Mouse (Mus musculus) heart, postnatal 0 days (tissue): ENCODE measurements around the gene Nacad. TPM values are rescaled to one million over a fixed set of nuclear protein-coding genes. Genes with fewer than 3 reads are reported as not detected.

Source experiments
- ATAC-seq: fragments of 200-750 bp; cut with Nextera tagmentation; 2 replicates; pipeline ENCODE4 v1.8.0; 2017; ENCODE audit warnings: low read depth, moderate number of reproducible peaks, moderate library complexity; ENCODE audit not compliant: insufficient read depth
- DNase-seq: peaks from one replicate; pipeline ENCODE4 v3.0.0-alpha.2; 2016; ENCODE audit warnings: low spot score
- H3K27ac ChIP-seq: fragments of 300-500 bp; sonication (generic); 2 replicates; pipeline ENCODE4 v1.5.1; 2014; ENCODE audit warnings: low read depth, mild to moderate bottlenecking
- H3K27me3 ChIP-seq: fragments of 300-500 bp; sonication (generic); 2 replicates; pipeline ENCODE4 v1.6.1; 2014; ENCODE audit warnings: low read length, mixed read lengths; ENCODE audit not compliant: control insufficient read depth, insufficient read depth
- H3K36me3 ChIP-seq: fragments of 300-500 bp; sonication (generic); replicated peaks from 2 replicates; pipeline ENCODE4 v1.6.1; 2014; ENCODE audit warnings: low read length, mixed read lengths; ENCODE audit not compliant: control insufficient read depth, insufficient read depth
- H3K4me1 ChIP-seq: fragments of 300-500 bp; sonication (generic); 2 replicates; pipeline ENCODE4 v1.6.1; 2014; ENCODE audit warnings: antibody characterized with exemption; ENCODE audit not compliant: control insufficient read depth, insufficient read depth
- H3K4me2 ChIP-seq: fragments of 300-500 bp; sonication (generic); 2 replicates; pipeline ENCODE4 v1.6.1; 2014; ENCODE audit warnings: low read depth, mild to moderate bottlenecking, low read length, moderate library complexity
- H3K4me3 ChIP-seq: fragments of 300-500 bp; sonication (generic); 2 replicates; pipeline ENCODE4 v1.5.1; 2014; ENCODE audit warnings: low read depth, low read length
- H3K9ac ChIP-seq: fragments of 300-500 bp; sonication (generic); replicated peaks from 2 replicates; pipeline ENCODE4 v1.6.1; 2014; ENCODE audit warnings: low read depth, low read length, mixed read lengths
- H3K9me3 ChIP-seq: fragments of 300-500 bp; sonication (generic); replicated peaks from 2 replicates; pipeline ENCODE4 v1.6.1; 2016; ENCODE audit warnings: low read length; ENCODE audit not compliant: control insufficient read depth
- CTCF ChIP-seq: IDR thresholded peaks from 2 replicates; pipeline ENCODE4 v1.5.1; 2016; ENCODE audit warnings: antibody characterized with exemption, control low read depth, low read depth
- EP300 ChIP-seq: IDR thresholded peaks from 2 replicates; pipeline ENCODE4 v1.6.1; 2016; ENCODE audit warnings: antibody characterized with exemption, low read depth
- WGBS: fragments of 180-500 bp; shearing (Covaris S2); extraction: QIAGEN DNeasy Blood & Tissue Kit; methylation state at CpG from one replicate; pipeline ENCODE4 v1.1.7; 2014; 5-methylcytosine and 5-hydroxymethylcytosine counted together
- polyA plus RNA-seq: library from polyadenylated mRNA; unstranded; fragments of >200 nt; fragmentation: Nextera tagmentation; extraction: Ambion mirVana; gene quantifications from 2 replicates; pipeline ENCODE4 v1.2.1, GENCODE M21; 2015
- total RNA-seq: library from RNA; depleted of rRNA; stranded (reverse); fragments of >200 nt; gene quantifications from 2 replicates; pipeline ENCODE4 v1.2.3, GENCODE M21; 2014; ENCODE audit warnings: low replicate concordance

Gene Nacad
- total and polyA plus RNA-seq, 2 experiments from 2014 or later: 0.95 to 1.2 TPM

DNA sequence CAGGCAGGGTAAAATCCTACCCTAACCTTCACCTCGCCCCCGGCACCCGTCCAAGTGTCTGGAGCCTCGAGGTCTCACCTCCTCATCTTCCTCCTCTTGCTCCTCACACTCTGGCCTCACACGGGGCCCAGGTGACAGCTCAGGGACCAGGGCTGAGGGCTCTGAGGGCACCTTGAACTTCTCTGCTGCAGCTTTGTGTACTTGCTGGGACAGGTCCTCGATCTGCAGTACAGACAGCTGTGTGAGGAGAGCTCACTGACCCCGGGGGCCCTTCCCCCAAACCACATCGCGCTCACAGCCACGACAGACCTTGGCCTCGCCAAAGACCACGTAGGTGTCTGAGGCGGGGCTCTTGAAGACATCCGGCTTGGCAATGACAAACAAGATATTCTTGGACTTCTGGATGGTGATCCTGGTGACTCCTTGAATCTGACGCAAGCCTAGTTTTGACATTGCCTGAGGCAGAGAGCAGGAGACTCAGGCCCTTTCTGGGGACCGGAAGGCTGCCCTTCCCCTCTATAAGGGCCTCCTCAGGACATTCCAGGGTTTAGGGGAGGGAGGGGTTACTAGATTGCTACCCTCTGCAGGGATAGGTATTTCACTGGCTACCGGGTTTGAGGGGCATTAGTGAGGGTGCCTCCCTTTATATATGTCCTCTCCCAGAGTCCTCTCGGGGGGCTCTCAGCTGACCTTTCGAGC lies 7.5 kb downstream of the Nacad start:
- Histone ChIP-seq H3K9me3 (no peaks in the 10 kb centered on the region), H3K27me3 (peaks cover 11% of the 10 kb centered on the region; the same call in 1 of the 2 replicates), H3K4me1 (no peaks in the 10 kb centered on the region; the same call in 1 of the 2 replicates), H3K4me2 (no peak overlapping the region), H3K36me3 (peaks cover 40% of the 10 kb centered on the region), H3K4me3 (no peak overlapping the region), H3K27ac (no peak overlapping the region), H3K9ac (no peak overlapping the region)
- WGBS: 65% methylated on average over 19 of the region's 19 CpGs
- peak; percentile 4 for DNase-seq
- ATAC-seq: no peak
- no peak for TF ChIP-seq EP300
- TF ChIP-seq CTCF: no peak

DNA sequence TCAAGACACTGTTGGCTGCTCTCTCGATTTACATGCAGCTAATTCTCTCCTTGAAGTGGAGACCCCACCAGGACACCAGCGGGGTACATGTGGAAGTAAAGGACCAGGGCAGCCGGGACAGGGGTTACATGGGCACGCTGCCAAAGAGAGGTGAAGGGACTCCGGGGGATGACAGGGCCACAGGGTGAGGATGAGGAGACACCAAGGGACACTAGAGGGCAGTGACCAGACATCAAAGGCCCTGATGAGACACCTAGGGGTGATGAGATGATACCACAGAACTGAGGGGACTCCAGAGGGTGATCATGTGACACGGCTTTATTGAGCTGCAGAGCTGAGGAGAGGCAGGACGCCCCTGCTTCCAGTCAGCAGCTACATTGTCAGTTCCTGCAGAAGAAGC lies 8.3 kb downstream of the Nacad start:
- peak; percentile 2 for DNase-seq
- TF ChIP-seq EP300 (no peak), CTCF (no peak)
- H3K36me3 ChIP-seq: peaks cover 48% of the 10 kb centered on the region
- no peak overlapping the region for H3K9ac ChIP-seq
- no peak overlapping the region for H3K27ac ChIP-seq
- no peak overlapping the region for H3K4me2 ChIP-seq
- no peaks in the 10 kb centered on the region for H3K9me3 ChIP-seq
- no peak overlapping the region for H3K4me3 ChIP-seq
- ATAC-seq: no peak
- H3K27me3 ChIP-seq: peaks cover 7% of the 10 kb centered on the region; the same call in 1 of the 2 replicates
- WGBS: 65% methylated on average over 7 of the region's 7 CpGs
- H3K4me1 ChIP-seq: no peaks in the 10 kb centered on the region; the same call in 1 of the 2 replicates

DNA sequence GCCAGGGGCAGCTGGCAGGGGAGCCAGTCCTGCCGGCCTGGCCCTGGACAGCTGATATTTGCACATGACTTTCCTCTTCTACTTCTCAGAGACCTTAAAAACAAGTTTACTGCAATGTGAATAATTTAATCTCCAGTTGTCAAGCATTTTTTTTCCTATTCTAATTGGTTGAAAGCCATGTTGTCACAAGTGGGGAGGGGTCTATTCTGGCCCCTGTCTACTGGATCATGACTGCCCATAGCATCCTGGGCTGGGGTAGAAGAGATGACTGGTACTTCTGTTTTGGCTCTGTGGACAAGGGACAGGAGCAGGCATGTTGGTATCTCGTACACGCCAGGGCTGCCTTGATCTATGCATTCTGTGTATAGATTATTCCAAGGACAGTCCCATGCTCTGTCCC lies 9.2 kb downstream of the Nacad start:
- H3K9ac ChIP-seq: no peak overlapping the region
- no peaks in the 10 kb centered on the region; the same call in 1 of the 2 replicates for H3K4me1 ChIP-seq
- TF ChIP-seq CTCF: no peak
- no peak for TF ChIP-seq EP300
- no peaks in the 10 kb centered on the region for H3K9me3 ChIP-seq
- DNase-seq (no peak), ATAC-seq (no peak)
- H3K27ac ChIP-seq: no peak overlapping the region
- peaks cover 5% of the 10 kb centered on the region; the same call in 1 of the 2 replicates for H3K27me3 ChIP-seq
- whole genome bisulfite sequencing: 87% methylated on average over 3 of the region's 3 CpGs
- H3K4me2 ChIP-seq: no peak overlapping the region
- peaks cover 57% of the 10 kb centered on the region for H3K36me3 ChIP-seq
- no peak overlapping the region for H3K4me3 ChIP-seq

DNA sequence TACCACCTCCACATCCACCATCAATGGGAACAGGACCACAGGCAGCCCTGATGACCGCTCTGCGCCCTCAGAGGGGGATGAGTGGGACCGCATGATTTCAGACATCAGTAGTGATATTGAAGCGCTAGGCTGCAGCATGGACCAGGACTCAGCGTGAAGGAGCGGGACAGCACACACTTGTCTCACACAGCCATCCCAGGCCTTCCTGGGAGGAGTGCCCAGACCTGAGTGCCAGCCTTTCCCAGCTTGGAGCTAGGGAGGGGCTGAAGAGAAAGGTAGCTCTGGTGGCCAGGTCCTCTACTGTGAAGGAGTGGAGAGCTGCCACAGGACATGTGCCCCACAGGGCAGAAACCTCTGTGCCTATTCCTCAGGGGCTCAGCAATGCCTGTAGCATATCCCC lies 9.6 kb downstream of the Nacad start:
- DNase-seq: no peak
- Histone ChIP-seq H3K27me3 (peaks cover 5% of the 10 kb centered on the region; the same call in 1 of the 2 replicates), H3K4me1 (no peaks in the 10 kb centered on the region; the same call in 1 of the 2 replicates), H3K9ac (no peak overlapping the region), H3K27ac (no peak overlapping the region), H3K4me2 (no peak overlapping the region), H3K4me3 (no peak overlapping the region), H3K36me3 (peaks cover 61% of the 10 kb centered on the region), H3K9me3 (no peaks in the 10 kb centered on the region)
- WGBS: 96% methylated on average over 6 of the region's 6 CpGs
- TF ChIP-seq EP300 (no peak), CTCF (no peak)
- ATAC-seq: no peak

DNA sequence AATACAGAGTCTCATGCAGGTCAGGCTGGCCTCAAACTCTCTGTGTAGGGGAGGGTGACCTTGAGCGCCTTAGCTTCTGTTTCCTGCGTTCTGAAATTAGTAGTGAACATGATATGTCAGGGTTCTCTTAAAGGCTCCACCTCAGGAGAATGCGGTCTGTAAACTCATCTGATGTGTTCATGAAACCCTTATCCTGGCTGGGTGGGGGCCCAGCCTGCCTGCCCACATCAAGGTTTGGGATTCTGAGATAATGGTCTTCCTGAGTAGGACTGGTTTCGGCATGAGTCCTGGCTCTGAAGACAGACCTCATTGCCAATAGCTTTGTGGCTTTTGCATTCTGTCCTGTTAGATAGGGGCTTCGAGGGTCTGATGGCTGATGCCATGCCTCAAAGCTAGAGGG lies 10.5 kb downstream of the Nacad start:
- H3K4me1 ChIP-seq: no peaks in the 10 kb centered on the region; the same call in 1 of the 2 replicates
- TF ChIP-seq EP300 (no peak), CTCF (no peak)
- H3K4me3 ChIP-seq: no peak overlapping the region
- no peaks in the 10 kb centered on the region for H3K27me3 ChIP-seq
- DNase-seq (peak; percentile 4), ATAC-seq (no peak)
- peaks cover 69% of the 10 kb centered on the region for H3K36me3 ChIP-seq
- no peak overlapping the region for H3K4me2 ChIP-seq
- 52% methylated on average over 5 of the region's 5 CpGs for WGBS
- H3K9ac ChIP-seq: no peak overlapping the region
- no peak overlapping the region for H3K27ac ChIP-seq
- no peaks in the 10 kb centered on the region for H3K9me3 ChIP-seq
